Mouse (Mus musculus) lung, postnatal 25 days (tissue): ENCODE results near the gene Zfp385b.

ENCODE experiments used
- DNase-seq: peaks from one replicate; pipeline ENCODE4 v3.0.0; 2022; ENCODE audit warnings: low spot score

Gene Zfp385b

DNA sequence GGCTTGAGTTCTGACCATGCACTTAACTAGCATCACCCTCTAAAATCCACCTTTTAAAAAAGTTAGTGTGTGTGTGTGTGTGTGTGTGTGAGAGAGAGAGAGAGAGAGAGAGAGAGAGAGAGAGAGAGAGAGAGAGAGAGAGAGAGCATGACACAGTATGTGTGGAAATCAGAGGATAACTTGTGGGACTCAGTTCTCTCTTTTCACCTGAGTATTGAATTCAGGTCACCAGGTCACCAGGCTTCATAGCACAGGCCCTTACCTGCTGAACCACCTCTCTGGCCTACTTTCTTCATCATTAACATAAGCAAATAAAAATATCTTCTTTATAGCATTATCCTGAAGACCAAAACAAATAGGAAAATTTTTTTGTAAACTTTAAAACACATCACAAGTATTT lies at the start of gene Zfp385b:
Zfp385b (minus strand) TSS at position 101 of the 400 bp plus-strand sequence.
- no peak for DNase-seq

DNA sequence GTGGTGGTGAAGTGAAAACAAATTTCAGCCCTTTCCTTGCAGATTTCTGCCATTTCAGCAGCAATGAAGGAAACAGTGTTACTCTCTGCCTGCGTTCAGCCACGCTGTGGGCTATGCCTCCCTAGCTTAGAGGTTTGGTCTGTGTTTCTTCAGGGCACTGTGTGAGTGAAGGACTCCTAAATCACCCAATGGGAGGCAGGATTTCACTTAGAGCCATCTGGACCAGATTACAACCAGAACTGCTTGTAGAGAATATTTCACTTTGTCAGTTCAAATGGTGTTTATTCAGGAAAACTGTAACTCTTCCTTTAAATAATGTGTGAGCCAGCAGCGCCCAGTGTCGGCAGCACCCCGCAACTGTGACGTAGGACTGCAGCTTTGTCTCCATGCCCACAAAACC lies 44.5 kb upstream of the Zfp385b start:
- no peak for DNase-seq

DNA sequence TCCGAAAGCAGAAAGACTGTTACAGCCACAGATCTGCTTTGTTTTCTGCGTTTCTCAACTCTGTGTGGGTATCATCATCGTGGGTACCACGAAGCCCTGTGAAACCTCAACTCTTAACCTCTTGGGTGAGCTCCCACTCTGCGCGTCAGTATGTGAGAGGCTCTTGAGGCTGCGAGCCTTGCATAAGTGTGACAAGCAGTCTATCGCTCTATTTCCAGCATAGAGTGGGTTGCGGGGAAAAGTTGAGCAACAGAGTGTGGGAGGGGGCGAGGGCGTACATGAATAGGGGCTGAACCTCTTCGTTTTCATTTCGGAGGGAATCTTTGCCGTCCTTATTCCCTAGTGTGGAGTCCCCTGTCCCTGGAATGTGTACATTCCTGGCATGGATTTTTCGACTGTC lies 44.1 kb upstream of the Zfp385b start:
- no peak for DNase-seq

DNA sequence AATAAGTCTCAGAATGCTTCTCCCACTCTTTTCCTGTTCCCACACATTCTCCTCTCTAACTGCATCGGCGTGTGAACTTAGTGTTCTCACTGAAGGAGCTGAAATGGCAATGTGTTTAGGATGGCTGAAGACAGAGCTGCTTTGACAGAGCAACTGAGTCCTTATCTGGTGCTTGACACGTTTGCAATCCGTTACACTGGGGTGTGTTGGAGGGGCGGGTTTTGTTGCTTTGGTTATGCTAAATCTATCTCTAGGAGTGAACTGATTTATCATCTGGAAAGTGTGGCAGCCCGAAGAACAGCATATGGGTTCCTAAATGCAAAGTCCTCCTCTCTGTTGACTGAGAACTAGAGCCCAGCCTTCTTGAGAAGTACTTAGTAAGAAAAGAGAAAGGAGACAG lies 22.0 kb upstream of the Zfp385b start:
- DNase-seq, result no peak

DNA sequence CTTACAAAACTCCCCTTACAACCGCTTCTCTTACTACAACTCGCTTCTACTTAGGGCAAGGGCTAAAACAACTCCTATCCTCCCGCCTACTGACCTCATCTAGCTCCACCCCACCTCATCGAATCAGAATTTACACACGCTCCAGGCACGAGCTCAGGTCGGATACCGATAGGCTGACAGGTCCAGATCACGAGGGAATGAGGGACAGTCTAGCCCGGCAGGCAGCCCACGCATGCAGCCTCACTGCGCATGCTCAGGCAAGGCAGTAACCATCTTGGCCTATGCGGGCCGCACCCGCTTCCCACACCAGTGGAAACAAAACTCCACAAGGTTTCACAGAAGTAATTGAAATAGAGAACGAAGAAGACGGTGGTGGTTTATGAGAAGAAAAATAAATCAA lies 20.1 kb upstream of the Zfp385b start:
- DNase-seq, result no peak

DNA sequence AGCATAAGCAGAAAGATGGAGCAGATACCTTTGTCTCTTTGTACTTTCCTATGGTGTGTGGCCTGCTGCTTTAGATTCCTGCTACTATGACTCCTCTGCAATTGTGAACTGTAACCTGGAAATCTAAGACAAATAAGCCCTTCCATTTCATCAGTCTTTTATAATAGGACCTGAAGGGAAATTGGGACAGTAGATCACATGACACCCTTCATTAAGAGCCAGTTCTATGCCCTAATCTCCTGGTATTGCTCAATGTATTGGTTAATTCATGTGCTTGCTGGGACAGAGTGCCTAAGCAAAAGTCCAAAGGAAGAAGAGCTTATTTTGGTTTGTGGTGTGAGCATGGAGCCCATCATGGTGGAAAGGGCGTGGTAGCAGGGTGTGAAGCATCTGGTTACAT lies 19.2 kb upstream of the Zfp385b start:
- DNase-seq, result no peak

DNA sequence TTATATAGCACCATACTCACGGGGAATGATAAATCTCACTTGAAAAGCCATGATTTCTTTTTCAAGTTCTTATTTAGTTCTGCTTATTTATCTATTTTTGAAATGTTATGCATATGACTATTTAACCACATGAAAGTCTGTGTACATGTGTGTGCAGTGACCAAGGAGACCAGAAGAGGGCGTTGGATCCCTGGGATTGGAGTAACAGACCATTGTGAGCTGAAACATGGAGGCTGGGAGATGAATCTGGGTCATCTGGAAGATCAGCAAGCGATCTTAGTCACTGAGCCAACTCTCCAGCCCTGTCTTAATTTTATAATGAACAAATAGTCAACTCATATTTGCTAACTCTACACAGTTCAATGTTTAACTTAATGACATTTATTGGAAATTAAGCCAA lies 16.3 kb upstream of the Zfp385b start:
- no peak for DNase-seq

DNA sequence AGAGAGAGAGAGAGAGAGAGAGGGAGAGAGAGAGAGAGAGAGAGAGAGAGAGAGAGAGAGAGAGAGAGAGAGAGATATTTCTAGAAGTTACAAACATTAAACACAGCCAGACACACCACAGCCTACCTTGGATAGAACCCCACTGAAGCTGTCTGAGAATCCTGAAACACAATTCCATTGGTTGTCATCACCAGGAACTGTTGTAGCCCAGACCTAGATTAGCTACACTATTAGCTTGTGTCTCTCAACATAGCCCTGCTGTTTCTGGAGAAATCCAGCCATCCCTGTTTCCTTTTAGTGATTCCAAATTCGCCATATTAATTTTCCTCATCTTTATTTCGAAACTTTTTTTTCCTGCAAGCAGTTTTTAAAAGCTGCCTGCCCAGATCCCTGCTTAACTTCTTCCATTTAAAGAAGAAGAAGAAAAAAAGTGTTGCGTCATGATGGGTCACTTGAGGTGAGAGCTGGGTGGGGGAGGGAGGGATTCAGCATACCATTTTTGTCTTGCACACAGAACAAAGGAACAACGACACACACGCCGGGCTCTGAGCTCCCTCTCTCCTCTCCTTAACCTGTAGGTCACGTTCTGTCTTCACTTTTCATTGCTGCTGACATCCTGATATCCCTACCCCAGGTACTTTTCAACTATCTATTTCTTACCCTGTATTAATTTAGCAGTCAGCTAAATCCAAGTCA lies 6.8 kb upstream of the Zfp385b start:
- no peak for DNase-seq

DNA sequence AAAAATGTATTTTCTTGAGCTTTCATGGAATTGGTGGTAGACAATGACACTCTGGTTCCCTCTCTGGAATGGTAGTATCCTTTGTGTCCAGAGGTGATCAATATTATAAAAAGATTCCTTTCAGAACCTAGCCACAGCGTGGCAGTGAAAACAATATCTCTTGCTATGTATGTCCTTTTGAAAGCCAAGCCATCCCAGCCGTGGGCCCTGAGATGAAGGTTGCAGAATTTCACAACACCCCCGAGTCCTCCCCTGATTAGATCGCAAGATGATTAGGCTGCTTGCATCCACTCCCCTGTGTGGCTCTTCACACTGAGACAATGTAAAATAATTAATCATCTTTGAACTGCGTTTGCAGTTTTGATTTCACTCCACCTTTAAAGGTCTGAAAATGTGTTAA lies 3.6 kb upstream of the Zfp385b start:
- no peak for DNase-seq

DNA sequence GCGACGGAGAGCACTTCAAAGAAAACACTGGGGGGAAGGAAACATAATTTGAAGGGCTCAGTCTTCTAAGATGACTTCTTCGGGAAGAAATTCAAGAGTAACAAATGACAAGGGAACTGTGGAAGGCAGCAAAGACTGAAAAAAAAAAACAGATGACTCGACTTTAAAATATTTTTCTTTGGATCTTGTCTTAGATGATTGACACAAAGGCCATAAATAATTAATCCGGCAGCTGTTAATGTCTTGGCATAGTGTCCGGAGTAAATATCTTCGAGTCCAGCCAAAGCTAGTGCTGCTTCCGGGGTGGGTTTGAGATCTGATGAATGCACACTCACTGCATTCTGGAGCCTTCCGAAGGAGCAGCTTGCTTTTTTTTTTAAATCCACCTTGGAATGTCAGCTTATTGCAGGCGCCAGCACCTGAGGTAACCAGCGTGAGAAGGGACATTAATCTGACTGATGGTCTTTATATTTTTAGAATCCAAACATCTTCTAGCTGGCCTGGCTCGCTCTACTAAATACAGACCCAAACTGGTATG lies 2.0 kb downstream of the Zfp385b start:
- no peak for DNase-seq

DNA sequence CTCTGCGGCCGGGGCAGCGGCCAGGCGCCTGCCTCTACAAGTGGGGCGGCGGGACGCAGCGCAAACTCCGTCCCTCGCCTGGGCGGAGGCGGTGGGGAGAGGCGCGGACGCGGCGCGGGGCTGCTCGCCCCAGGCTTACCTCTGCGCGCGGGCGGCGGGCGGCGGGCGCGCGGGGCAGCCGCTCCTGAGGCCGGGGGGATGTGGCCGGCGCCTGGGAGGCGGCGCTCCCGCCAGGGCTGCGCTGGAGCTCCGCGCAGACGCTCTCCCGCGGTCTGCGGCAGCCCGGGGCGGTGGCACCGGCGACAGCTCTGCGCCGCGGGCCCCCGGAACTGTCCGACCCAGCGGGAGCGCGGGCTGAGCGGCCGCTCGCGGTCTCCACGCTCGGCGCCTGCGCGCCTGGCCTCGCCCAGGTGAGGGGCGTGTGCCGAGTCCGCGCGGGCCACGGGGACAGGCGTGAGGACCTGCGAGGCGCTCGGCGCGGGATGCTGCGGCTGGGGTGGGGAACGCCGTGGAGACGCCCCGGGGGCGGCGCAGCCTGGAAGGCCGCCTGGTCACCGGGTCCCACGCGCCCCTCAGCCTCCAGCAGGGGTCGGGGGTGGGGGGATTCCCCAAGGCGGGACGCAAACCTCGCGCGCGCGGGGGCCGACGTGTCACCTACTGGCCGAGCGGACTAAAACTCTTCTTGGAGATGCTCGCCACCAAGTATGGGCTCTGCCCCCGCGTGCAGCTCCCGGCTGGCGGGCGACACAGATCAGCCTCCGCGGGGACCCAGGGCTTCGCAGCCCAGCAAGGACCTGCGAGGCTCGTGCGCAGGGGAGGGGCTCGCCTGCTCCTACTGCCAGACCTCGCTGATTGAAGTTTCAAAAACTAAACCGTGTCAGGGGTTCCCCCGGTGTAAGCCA lies 2.8 kb downstream of the Zfp385b start:
- DNase-seq, result no peak

DNA sequence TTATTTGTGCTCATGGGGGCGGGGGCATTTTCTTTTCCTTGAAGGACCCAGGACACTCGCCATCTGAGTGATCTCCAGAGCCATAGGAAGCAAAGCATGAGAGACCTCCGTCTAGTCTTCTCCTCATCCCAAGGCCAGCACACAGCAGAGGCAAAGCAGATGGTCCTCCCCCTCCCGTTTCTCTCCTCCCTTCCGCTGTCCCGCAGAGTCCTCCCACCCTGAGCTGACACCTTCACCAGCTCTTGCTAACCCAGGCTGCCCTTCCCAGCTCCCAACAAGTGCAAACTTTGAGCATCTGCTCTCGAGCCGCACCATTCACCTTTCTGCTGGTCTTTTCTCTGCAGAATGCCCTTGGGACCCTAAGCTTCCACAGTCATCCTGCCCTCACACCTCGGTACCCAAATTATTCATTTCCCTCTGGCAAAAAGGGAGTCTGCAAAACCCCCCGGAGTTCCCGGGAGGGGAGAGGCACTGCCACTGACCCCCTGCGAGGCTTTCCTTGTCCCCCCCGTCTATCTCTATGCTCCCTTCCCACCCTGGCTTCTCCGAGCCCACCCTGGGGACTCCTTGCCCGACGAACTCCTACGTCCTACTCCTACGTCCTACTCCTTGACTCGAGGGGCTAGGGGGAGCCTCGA lies 3.5 kb downstream of the Zfp385b start:
- no peak for DNase-seq

DNA sequence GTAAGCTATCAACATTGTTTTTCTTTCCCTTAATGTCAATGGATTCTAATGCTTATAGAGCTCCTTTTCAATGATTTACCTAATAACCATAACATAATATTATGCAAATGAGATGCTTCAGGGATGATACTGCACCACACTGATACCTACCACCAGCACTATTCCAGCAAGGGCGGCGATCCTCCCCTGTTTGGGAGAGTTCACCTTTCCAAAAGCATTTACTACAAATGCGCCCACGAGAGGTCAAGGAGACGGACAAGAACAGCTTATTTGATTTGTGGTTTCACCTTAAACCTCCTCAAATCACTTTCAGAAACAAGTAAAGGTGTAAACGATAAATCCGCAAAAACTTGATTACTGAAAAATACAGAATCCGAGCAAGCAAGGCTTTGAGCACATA lies 4.5 kb downstream of the Zfp385b start:
- DNase-seq, result no peak

DNA sequence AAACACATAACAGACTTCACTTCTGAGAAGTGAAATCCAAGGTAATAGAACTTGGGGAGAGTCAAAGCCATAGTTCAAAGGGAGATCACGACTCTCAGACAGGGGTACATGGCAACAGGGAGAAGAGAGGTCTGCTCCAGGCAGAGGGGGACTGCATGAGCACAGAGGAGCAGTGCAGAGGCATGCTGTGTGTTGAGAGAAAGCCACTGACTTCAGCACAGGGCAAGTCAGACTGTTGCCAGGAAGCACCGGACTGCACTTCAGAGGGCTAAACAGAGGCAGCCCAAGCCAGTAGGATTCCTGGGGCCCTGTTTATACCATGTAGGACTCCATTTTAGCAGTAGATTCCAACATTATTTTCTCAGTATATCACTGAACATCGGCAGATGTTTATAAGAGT lies 6.4 kb downstream of the Zfp385b start:
- no peak for DNase-seq

DNA sequence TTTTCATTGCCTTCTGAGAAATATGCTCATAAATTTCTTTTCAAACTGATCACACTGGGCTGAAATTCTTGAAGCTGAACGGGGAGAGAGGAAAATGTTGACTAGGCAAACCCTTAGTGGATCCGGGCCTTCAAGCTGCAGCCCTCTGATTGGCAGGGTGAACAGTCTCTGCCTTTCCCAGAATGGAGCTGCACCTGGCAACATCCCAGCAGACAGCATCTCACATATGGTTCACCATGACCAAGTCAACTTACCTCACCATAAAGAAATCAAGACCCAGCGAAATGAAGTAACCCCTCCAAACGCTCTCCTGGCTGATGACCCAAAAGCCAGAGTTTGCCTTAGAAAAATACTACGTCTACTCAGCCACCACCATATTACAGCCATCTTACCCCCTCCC lies 8.7 kb downstream of the Zfp385b start:
- DNase-seq, result no peak

DNA sequence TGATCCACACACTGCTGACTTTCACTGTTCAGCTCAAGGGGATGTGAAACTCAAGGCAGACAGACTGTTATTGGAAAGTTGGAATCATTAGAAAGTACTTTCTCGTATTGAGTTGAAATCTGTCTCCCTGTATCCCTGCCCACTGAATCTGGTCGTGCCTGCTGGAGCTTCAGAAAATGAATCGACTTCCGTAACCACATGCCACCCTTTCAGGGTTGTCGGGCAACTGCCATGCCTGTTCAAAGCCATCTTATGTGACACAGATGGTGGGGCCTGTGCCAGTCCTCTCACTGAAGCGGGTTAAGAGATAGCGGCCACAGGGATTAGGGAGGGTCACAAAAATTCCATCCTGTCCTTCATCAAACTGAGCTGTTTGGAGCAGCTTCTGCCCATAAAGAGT lies 14.7 kb downstream of the Zfp385b start:
- no peak for DNase-seq

DNA sequence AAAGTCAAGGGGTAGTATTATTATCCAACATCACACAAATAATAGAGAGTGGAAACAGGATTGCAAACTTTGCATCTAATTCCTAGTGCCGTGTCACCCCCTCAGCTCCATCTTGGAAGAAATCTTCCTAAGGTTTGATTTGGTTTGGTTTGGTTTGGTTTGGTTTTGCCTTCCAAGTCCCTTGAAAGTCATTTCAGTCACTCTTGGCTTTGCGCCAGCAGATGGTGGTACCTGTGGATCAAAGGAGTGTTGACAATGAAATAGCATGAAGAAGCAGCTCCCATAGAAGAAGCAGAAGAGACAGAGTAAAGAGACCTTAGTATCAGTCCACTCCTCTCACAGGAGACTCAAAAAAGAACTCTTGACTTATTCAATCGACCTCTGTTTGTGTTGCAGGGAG lies 17.1 kb downstream of the Zfp385b start:
- no peak for DNase-seq

DNA sequence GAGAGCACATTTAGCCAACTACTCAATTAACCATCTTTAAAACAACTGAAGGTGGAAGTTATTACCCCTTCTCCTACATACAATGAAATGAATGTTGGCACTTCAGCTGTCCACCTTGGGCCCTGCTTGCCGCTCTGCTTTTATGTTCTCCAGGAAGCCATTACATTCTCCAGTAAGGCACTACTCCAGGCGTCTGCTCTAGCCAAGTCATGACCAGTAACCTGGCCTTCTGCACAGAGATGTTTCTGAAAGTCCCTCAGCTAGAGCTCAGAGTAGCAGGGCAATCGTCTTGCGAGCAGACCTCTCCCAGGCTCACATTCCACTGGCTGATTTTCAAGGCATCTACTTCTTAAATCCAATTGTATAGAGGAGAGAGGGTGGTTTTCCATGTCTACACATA lies 18.0 kb downstream of the Zfp385b start:
- DNase-seq, result no peak

DNA sequence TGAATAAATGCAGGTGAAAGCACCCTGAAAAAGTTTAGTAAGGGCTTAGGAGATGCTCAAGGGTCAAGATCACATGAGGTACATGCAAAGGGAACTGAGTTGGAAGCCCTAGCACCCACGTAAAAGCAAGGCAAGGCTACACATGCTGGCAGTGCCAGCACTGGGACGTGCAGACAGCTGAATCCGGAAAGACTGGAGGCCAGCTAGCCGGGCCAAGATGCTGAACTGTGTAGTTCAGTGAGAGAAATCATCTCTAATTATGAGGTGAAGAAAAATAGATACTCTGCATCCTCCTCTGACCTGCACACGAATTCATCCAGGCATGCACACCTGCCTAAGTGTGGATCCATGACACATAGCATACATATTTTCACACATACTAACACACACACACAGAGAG lies 18.4 kb downstream of the Zfp385b start:
- no peak for DNase-seq

DNA sequence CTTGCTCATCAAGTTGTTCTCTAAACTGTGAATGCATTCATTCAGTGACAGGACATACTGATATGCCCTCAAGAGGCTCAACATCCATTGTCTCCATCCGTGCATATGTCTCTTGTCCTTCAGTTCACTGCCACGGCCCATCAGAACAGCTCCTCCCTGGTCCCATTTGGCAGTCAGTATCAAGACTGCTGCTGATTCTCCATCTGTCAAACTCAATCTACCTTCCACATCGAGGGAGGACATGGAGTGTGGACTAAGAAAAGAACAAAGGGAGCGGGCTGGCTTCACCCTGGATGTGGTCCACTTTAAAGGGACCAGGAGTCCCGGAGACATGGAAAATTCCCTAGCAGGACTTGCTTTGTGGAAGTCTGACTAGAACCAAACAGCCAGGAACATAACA lies 22.2 kb downstream of the Zfp385b start:
- DNase-seq, result no peak

DNA sequence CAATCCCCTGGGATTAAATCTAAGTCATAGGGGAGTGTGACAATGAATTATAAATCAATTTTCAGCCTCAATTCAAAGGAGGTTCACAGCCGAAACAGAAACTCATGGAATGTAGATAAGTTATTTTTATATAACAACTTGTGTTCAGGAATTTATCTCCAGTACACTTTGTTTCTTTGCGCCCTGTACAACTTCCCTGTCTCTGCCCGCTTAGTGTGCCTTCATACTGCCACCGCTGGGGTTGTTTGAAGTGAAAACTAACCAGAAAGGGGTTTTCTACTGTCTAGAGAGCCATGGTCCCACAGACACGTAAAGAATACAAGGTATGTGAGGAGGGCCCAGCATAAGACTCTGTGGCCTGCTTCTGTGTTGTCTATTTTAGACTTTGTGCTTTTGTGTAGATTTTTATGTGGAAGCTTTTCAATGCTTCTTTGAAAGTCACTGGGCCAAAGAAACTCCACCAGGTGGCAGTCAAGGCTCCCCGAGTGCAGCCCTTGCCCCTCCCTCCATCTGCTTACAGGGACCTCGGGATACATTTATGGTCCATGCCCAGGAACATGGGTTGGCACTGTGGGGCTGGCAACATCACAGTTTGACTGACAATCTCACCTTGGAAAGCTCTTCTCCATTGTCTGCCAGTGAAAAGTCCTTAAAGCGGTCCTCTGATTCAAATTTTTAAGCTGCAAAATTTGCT lies 23.4 kb downstream of the Zfp385b start:
- peak; percentile 4 for DNase-seq

DNA sequence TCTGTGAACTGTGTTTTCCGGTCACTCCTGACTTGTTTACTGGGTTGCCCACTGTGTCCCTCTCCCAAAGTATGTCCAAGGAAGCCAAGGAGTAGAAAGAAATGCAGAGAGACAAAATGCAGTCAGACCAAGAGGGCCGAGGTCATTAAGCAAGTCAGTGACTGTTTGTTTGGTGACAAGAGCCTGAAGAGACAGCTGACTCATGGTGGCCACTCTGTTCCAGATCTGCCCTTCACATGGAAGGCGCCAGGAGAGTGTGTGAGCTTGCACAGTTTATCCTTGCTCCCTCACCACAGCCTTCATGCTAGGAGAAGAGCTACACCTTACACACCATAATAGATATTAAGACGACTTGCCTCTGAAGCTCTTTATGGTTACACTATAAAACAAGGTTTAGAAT lies 28.6 kb downstream of the Zfp385b start:
- DNase-seq, result no peak
